Mouse (Mus musculus): ENCODE results near the gene Nfkb1.

Gene Nfkb1

DNA sequence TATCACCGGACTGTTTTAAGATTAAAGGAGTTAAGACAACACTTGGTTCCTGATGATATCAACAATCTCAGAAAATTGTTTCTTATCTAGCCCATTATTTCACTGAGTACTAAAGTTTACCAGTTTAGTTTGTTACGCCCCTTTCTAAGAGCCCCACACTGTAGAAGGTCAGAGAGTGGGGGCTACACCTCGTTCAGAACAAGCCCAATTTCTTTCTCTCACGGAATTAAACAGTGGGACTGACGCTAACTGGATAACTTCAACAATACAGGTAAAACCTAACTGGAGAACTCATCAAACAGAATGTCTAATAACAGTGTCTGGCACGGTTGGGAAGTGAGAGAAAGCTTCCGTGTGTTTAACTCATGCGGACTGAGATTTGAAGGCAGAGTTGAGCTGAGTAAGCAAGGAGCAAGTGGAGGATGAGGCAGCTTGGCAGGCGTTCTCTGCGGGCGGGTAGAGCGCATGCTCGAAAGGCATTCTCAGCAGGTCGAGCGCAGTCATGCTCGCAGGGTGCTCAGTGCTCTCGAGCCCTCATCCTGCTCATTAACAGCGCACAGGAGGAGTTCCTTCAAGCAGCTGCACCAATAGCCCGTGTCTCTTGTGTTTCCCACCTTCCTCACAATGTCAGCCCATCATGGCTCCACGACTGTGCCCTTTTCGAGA, 60.8 kb downstream of the Nfkb1 start:
- no peak for DNase-seq (ENCODE audit: low spot score)

DNA sequence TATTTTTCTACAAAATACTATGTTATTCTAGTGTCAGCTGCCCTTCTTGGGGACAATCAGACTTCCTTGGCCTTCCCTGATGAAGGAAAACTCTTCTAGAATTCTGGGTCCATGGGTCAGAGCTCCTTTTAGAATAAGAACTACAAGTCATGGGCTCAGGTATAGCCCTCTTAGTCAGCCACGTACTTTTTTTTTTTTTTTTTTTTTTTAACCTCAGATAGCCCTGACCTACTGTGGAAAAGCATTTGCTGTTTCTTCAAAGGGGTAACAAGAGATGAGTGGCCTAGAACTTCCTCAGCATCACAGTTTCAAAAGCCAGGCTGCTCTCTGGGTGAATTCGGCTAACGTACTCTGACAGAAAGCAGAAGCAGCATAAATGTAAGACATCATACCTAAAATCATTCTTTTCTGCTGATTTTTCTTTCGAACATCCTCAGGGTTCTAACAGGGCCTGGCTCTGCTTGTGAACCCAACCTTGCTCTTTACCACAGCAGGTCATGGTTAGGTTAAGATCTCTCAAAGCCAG, 61.5 kb downstream of the Nfkb1 start:
- no peak for DNase-seq (ENCODE audit: low spot score)

DNA sequence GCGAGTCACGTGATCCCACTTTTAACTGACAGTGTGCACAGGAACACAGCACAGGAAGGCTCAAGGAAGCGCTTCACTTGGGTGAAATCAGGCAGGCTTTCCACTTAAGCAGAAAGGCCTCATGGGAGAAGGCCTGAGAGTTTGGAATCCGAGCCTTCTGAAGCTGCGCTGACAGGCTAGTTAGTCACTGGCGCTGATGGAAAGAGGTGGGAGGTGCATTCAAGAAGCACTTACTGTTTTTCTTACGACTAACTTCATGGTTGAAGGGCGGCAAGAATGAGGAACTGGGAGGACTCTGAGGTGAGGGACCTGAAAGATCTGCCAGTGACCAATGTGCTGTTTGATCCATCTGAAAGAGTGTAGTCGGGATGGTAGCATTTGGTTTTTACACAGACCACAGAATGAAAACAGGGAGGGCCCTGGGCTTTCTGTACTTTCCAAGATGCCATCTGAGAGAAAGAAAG, 62.6 kb downstream of the Nfkb1 start:
- DNase-seq (ENCODE audit: low spot score), result no peak

DNA sequence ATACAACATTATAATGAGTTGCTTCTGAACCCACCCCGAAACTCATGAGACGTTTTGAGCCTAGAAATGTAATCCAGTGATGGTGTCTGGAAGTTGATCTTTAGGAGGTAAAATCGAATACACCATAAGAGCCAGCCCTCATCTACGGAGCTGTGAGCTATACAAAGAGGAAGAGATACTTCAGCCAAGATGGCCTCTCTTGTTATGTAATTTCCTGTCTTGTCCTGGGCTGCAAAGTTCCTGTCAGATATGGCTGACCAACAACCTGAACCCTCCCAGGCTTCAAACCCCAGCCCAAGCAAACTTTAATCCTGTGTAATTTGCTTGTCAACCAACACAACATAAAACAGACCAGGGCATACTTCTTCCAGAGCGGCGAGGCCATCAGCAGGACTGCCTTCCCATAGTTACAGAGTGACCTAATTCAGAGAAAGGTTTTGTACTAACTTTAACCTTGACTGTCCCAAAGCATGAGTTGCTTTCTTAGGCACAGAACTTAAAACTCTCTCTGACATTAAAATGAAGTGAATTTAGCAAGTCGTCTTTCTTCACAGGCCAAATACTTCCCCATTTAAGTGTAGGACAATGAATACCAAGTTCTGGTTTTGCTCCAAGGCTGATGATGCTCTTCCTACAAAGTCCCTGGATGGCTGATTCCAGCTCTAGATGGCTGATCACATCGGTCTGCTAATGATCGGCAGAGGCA, 63.2 kb downstream of the Nfkb1 start:
- no peak for DNase-seq (ENCODE audit: low spot score)

DNA sequence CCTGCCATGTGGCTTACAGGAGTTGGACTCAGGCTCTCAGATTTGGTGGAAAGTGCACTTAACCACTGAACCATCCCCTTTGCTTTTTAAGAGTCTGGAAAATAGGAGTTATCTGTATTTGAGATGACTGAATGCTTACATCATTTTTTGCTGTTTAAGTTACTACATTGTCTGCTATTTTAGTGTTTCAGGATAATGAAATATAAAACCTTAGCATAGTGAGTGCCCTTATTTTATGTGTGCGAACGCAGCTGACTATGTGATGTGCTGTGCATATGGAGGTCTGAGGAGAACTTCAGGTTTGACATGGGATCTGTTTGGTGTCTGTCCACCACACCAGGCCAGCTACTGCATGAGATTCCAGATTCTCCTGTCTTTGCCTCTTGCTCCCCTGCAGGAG, 66.1 kb downstream of the Nfkb1 start:
- no peak for DNase-seq (ENCODE audit: low spot score)

DNA sequence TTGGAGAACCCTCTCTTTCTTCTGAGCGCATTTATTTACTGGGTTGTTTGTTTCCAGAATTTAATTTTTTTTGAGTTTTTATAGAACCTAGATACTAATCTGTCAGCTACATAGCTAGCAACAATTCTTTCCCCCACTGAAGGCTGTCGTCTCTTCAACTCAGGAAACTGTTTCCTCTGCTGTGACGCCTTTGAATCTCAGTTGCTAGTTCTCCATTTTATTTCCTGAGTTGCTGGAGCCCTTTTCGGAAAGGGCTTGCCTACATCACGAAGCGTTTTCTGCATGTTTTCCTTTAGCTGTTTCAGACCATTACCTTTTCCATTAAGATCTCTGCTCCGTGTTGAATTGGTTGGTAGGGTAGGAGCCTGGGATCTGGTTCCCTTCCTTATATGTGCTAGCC, 74.6 kb downstream of the Nfkb1 start:
- no peak for DNase-seq (ENCODE audit: low spot score)

DNA sequence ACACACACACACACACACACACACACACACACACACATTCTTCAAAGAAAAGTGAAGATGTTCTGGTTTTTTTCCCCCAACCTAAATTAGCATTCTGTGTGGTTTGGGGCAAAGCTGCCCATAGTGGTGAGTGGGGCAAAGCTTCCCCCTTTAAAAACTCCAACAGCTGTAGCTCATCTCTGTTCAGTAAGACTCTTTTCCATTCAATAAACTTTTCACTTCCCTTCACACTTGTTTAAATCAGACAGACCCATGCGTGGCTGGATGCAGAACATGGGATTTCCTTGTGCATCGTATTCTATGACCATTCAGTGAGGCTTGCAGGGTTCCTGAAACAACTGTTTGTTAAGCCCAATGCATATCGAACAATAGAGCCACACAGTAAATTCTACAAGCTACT, 77.0 kb downstream of the Nfkb1 start:
- no peak for DNase-seq (ENCODE audit: low spot score)

DNA sequence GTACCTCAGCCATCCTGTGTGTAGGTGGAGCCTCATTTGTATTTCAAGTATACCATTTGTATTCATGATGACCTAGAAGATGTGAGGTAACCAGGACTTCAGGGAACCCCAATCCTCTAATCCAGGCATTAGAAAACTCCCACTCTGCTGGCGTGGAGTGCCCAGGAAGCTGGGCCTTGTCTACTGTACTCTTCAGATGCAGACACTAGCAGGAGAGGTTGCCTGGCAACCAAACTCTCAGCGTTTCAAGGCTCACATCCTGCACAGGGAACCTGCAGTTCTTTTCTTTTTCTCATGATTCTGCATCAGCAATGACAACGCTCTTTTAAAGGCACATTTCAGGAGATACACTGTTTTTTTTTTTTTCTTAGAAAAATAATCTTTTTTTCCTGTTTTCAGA, 81.1 kb downstream of the Nfkb1 start:
- no peak for DNase-seq (ENCODE audit: low spot score)

DNA sequence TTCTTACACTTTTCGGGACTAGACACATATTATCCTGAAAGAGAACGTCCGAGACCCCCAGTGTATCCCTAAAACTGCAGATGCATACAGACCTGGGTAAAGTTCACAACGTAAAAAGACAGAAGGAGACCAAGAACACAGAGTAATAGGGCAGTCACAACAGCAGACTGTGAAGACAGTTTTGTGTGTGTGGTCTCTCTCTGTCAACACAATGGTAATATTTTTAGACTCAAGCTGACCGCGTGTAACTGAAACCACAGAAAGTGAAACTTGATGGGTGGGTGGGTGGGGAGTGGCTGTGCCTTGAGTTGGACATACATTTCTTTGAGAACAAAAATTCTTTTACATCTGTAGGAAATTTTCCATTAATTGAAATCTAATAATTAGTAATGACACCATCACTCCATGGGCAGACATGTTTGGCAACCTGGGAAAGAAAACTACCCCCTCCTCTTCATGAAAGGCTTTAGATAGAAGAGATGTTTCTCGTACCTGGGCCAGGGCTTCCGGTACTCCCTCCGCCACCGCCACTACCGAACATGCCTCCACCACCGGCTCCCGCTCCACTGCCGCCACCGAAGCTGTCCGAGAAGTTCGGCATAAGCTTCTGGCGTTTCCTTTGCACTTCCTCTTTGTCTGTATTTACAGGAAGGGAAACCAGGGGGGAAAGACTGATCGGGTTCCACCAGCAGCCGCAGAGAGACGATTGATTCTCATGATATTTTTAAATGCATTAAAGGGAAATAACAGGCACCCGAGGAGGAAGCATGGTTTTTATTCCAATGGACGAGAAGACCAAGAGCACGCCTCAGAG, 83.5 kb downstream of the Nfkb1 start:
- no peak for DNase-seq (ENCODE audit: low spot score)

DNA sequence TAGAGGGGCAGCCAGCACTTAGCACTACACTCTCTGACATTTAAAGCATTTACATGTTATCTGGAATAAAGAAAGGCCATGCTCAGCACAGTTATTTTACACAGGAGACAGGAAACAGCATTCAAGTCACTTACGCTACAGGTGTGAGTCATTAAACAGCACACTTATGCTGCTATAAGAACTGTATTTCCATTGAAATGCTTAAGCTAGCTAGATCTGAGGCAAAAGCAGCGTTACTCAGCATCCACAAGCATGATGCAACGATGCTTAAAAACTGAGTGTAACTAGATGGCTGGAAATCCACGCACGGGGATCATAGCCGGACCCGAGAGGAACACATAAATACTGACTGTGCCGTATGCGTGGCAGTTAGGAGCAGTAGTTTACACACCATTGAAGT, 84.3 kb downstream of the Nfkb1 start:
- DNase-seq (ENCODE audit: low spot score), result no peak

DNA sequence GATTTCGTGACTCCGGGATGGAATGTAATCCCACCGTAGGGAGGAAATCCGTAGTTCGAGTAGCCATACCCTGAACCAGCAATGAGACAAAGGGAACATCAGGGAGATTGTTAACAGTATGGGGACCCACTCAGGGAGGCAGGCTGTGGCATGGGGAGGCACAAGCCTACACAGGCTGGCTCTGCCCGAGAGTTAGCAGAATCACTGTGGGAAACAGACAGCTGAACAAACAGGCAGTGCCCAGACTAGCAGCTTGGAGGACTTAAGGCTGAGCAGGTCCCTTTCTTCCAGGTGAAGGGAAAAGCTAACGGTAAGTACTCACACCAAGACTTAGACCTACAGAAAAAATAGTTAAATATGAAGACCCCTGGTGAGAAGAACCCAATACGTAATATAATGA, 84.8 kb downstream of the Nfkb1 start:
- no peak for DNase-seq (ENCODE audit: low spot score)

DNA sequence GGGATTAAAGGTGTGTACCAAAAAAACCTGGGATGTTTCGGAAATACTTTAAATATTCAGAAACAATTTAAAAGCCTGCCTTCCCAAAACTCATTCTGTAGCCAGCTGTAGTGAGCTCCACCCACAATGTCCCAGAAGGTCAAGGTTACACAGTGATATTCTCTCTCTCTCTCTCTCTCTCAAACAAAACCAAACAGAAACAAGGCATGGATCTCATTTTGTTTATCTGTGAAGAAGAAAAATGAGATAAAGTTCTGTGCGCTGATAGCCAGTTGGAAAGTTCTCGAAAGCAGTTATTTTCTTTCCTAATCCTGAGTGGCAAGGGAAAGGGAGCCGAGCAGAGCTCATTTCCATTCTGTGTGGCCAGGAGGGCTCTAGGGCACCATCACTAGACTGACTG, 85.9 kb downstream of the Nfkb1 start:
- DNase-seq (ENCODE audit: low spot score), result no peak

DNA sequence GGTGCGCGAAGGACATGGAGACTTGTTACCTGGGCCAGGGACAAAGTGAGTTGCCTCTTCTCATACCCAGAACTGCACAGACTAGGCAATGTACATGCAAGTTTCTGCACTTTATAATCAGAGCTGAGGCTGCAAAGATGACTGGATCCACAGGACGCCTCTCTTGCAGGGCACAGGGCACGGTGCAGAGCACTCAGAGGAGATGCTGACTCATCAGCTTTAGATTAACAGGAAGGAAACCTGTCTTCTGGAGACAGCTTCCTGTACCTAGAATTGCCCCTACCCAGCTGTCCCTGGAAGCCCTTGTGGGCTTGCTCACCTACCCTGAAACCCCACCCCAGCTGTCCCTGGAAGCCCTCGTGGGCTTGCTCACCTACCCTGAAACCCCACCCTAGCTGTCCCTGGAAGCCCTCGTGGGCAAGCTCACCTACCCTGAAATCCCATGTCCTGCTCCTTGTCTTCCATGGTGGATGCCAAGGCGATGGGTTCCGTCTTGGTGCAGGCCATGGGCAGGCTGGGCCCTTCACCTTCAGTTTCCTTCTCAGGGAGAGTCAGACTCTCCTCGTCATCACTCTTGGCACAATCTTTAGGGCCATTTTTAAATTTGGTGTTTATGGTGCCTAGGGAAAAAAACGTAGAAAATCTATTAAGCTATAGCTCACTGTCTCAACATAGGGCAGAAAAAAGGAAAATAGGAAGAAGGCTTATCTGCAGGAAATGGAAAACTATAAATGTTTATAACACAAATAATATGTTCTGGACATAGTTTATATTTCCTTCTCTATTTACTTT, 86.5 kb downstream of the Nfkb1 start:
- no peak for DNase-seq (ENCODE audit: low spot score)

DNA sequence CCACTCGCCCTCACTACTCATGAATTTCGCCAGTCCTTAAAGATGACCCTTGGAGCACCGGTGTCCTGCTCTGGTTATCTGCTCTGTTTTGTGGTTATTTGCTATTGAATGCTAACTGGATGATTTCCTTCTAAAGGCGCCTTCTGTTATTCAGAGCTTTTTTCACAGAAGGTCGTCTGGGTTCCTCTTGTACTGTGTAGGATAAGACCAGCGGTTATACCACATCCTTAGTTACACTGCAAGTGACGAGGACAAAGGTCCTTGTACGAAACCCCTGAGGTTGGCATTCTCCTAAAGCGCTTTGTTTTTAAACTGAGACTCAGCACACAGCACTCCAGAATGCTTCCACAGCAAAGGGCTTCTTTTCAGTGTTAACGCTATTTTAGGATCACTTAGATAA, 88.6 kb downstream of the Nfkb1 start:
- DNase-seq (ENCODE audit: low spot score), result no peak

DNA sequence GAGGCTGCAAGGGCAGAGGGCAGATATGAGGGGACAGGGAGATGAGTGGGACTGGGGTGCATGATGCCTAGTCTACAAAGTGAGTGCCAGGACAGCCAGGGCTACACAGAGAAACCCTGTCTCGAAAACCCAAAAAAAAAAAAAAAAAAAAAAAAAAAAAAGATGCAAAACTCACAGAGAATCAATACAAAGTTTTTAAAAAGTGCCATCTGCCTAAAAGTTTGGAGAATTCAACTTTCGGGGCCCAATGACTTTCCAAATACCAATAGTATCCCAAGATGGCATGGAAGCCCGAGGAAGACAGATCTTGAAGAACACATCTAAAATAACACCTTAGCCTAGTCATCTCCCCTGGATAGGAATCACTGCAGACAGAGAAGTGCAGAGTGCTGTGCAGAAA, 93.0 kb downstream of the Nfkb1 start:
- DNase-seq (ENCODE audit: low spot score), result no peak

DNA sequence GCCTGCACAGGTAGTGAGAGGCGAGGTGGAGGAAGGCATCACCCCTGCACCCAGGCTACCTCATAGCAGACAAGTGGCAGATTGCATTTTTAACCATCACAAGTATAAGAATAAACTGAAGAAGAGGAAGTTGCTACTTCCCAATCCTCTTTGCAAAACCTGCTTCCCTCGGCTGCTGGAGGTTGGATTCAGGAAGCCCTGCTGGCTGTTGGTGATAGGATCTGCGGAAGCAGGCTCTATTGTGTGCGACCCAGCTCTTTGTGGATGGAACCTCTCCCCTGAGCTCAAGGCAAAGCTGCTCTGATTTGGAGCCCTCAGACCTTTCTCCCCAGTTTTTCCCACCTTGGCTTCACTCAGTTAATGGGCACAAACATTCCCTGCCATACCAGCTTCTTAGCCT, 94.3 kb downstream of the Nfkb1 start:
- no peak for DNase-seq (ENCODE audit: low spot score)

DNA sequence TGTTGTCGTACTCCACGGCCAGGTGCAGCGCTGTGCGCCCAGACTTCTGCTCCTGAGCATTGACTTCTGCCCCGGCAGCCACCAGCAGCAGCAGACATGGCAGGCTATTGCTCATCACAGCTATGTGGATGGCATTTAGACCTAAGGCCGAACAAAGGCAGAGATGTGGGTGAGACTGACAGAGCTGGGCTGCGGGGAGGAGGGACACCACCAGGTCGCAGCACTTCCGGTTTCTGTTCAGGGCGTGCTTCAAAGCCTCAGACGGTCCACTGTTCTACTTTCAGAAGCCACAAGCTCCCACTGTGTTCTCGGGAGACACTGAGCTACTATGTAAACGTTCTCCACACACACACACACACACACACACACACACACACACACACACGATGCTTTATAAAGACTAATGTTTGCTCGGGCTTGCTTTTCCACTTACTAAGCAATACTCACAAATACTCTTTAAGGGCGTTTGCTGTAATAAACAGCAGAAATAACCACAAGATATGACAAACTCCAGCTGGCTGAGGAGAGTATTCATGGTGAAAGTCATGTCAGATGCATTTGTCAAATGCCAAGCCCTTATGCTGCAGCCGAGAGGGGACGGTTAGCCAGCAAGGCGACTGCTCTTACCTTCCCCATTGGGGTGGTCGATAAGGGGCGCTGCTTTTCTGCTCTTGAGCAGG, 97.0 kb downstream of the Nfkb1 start:
- no peak for DNase-seq (ENCODE audit: low spot score)

DNA sequence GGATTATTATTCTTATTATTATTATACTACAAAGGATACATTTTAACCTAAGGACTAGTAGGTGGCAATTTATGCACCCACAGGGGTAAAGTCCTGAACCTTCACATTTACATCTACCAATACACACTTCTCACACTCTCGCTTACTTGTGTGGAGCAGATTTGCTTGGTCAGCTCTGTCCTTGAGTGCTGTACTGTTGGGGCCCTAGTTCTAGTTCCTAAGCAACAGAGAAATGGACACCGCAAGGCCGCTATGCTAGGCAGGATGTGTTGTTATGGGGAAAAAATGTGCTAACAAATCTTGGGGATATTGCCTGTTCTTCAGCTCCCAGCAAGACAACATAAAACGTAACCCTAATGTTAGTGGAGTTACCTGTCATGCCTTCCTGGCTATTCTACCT, 99.3 kb downstream of the Nfkb1 start:
- DNase-seq (ENCODE audit: low spot score), result no peak

DNA sequence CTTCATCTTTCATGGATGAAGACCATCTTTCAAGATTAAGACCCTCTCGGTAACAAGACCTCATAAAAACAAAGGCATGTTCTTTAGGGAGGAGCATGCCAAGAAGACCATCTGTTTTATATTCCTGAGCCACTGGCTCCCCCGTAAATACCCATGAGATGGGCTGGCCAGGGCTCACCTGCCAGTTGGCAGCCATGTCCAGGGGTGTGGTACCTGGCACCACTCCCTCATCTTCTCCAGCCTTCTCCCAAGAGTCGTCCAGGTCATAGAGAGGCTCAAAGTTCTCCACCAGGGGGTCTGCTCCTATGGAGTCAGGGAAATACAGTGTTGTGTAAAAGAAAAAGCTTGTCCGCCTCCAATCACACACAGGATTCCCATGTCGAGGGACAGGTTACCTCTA, 100.0 kb downstream of the Nfkb1 start:
- DNase-seq (ENCODE audit: low spot score), result no peak

DNA sequence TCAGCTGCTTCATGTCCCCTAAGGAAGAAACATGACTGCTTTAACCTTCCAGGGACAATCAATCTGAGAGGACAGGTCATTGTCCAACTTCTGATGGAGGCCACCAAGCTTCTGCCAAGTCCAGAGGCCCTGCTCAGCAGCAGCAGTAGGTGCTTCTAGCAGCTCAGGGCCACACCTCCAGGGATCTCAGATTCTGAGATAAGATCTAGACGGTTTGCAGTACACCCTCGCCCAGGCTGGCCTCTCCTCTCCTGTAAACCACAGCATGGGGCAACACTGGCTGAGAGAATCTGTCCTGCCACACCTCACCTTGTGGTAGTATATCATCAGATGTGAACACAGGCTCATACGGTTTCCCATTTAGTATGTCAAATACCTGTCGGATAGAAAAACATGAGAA, 100.9 kb downstream of the Nfkb1 start:
- DNase-seq (ENCODE audit: low spot score), result no peak

DNA sequence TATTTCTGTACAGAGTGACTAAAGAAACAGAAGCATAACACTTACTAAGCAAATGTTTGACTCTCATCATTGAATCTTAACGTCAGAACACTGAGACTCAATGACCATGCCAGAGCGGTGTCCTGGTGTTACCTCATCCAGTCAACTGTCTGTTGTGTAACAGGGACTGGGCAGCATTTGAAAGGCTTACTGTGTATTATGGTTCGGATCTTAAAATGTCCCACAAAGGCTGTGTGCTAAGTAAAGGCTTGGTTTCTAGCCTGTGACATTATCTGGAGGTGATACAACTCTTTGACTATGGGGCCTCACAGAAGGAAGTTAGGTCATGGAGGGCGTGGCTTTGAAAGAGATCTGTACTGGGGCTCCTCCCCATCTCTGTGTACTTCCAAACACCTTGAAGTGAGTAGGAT, 104.9 kb downstream of the Nfkb1 start:
- DNase-seq (ENCODE audit: low spot score), result no peak

DNA sequence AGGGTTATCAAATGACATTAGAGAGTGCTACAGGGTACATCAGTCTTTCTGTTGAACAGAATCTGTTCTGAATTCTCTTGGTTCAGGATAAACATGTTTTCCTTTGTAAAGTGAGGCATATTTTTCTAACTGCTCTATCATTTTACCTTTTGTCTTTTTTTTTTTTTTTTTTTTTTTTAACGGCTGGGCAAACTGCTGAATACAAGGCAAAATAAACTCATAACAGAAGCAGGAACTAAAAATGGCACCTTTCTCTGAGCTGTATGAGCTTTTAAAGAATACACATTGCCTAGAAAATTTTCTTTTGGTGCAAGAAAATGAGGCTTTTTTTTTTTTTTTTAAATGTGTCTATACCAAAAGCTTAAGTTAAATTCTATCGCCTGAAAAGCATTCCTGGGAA, 105.3 kb downstream of the Nfkb1 start:
- no peak for DNase-seq (ENCODE audit: low spot score)
